Mouse (Mus musculus) brain, embryonic 14.5 days (tissue): ENCODE data around the gene Cd36.

Experiments
- CTCF ChIP-seq: fragments of 200-500 bp; IDR thresholded peaks from 2 replicates; pipeline ENCODE4 v1.5.1; 2012; ENCODE audit warnings: inconsistent platforms, mild to moderate bottlenecking, moderate library complexity, borderline replicate concordance; ENCODE audit not compliant: insufficient read depth, insufficient read length; ENCODE audit errors: extremely low read depth
- POLR2A ChIP-seq: fragments of 200-500 bp; IDR thresholded peaks from 2 replicates; pipeline ENCODE4 v1.6.1; 2012; ENCODE audit warnings: mild to moderate bottlenecking, inconsistent platforms, borderline replicate concordance; ENCODE audit not compliant: poor library complexity, insufficient read depth, insufficient read length, severe bottlenecking; ENCODE audit errors: extremely low read depth

GRCm38 (mm10) chr5:17858399-17858798 is 30.2 kb downstream of the Cd36 start:
- TF ChIP-seq CTCF (no peak), POLR2A (no peak)
